Mouse (Mus musculus): ENCODE measurements around the gene Slc39a11.

- TF ChIP-seq CTCF (conservative IDR thresholded peaks at IDR 0.05 in 1 of 2, IDR thresholded peaks at IDR 0.05 in 1 of 2; ENCODE audit: low read depth in 2 of 2, low read length in 2 of 2) = no peak
- no peak for TF ChIP-seq MAFK (IDR thresholded peaks at IDR 0.05; ENCODE audit: insufficient replicate concordance, low read length)
- no peak for TF ChIP-seq TBP (conservative IDR thresholded peaks at IDR 0.05; ENCODE audit: low read depth, low read length)
- TF ChIP-seq NELFE (IDR thresholded peaks at IDR 0.05; ENCODE audit: low read depth, low read length) = no peak
- no peak for TF ChIP-seq CHD2 (IDR thresholded peaks at IDR 0.05; ENCODE audit: low read length)
- no peak for TF ChIP-seq POLR2A (IDR thresholded peaks at IDR 0.05; ENCODE audit: low read depth, low read length)
- TF ChIP-seq SIN3A (IDR thresholded peaks at IDR 0.05; ENCODE audit: low read length) = no peak
- no peak for TF ChIP-seq PAX5 (IDR thresholded peaks at IDR 0.05; ENCODE audit: low read length)
- TF ChIP-seq ZNF384 (IDR thresholded peaks at IDR 0.05; ENCODE audit: low read depth, low read length) = no peak
- no peak for TF ChIP-seq MAZ (IDR thresholded peaks at IDR 0.05; ENCODE audit: low read depth, low read length)
- TF ChIP-seq GABPA (IDR thresholded peaks at IDR 0.05; ENCODE audit: insufficient replicate concordance, low read depth, low read length) = no peak
Observed at GRCm38 (mm10) chr11:113611112-113611646, 38.7 kb downstream of the Slc39a11 start.

Data from CH12.LX (cell line).